Mouse (Mus musculus) liver, postnatal 0 days (tissue): Measurements from ENCODE around the gene Tm9sf4.

ENCODE experiments used
- CTCF ChIP-seq: sonication (generic); IDR thresholded peaks from 2 replicates; pipeline ENCODE4 v1.5.1; 2016; ENCODE audit warnings: antibody characterized with exemption, low read depth
- EP300 ChIP-seq: IDR thresholded peaks from 2 replicates; pipeline ENCODE4 v1.6.1; 2016; ENCODE audit warnings: antibody characterized with exemption, low read depth, mild to moderate bottlenecking

GRCm38 (mm10) chr2:153191242-153191641, 30.1 kb downstream of the Tm9sf4 start:
- TF ChIP-seq CTCF (no peak), EP300 (no peak)
